Mouse (Mus musculus): ENCODE results near the gene Gsdma2. TPM values are rescaled to one million over a fixed set of nuclear protein-coding genes. Genes with fewer than 3 reads are reported as not detected.
"Not testable (repeated sequence)": the region's sequence is repeated elsewhere in the genome, so short reads cannot be mapped to it uniquely, and the experiment has no call there.

The Gsdma2 gene
- polyA plus RNA-seq, 1 experiment = 0.81 TPM

DNA sequence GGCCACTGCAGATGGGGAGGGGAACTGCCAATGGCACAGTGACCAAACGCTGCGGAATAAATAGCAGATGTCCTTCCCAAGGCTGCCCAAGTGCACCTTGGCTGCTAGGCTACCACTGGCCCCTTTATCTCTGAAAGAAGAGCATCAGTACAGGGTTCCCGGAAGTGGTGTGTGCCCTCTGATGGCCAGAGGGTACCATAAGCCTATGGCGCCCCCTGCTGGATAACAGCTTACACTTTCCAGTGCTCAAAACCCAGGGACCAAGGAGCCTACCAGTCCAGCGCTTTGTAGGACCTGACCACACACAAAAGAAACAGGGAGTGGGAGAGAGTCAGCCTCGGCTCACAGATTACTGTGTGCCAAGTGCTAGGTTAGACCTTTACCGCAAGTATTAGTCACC is 8.5 kb downstream of the Gsdma2 start:
- not testable (repeated sequence) for H3K27me3 ChIP-seq (ENCODE audit: control insufficient read depth, insufficient read depth, low read length); H3K36me3 ChIP-seq (ENCODE audit: control insufficient read depth, insufficient read depth, low read length); H3K27ac ChIP-seq (ENCODE audit: control insufficient read depth, insufficient read depth, low read length); H3K4me1 ChIP-seq (replicated peaks; ENCODE audit: control insufficient read depth, insufficient read depth, low read length); H3K4me3 ChIP-seq (ENCODE audit: control insufficient read depth, insufficient read depth, low read length)
- peak; percentile 51 for DNase-seq
- WGBS = 13% methylated on average over 7 of the region's 7 CpGs
- peak; percentile 61; the same call in 1 of the 2 replicates for TF ChIP-seq CTCF (IDR thresholded peaks at IDR 0.05; ENCODE audit: borderline replicate concordance, control insufficient read depth, extremely low read depth, insufficient read depth, low read length, poor library complexity)

DNA sequence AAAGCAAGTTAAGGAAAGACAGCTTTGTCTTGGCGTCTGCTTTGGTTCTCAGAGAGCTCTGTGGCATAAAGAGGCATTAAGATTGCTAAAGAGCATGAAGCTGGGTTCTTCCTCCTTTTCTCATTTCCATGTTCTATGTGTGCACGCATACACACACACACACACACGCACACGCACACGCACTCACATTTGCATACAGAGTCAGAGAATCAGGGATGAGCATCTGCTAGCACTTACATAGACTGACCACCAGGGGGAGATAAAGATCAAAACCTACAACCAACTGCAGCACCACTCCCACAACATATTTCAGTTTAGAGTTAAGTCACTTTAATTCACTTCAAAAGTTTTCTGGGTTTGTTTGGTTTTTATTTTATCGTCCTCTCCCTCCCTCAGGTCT is 14.0 kb downstream of the Gsdma2 start:
- peak; percentile 36 for DNase-seq
- TF ChIP-seq POLR2A (IDR thresholded peaks at IDR 0.05; ENCODE audit: control insufficient read depth, extremely low read depth, insufficient read depth, low read length, poor library complexity) (no peak), CTCF (IDR thresholded peaks at IDR 0.05; ENCODE audit: borderline replicate concordance, control insufficient read depth, extremely low read depth, insufficient read depth, low read length, poor library complexity) (no peak)
- H3K4me1 ChIP-seq (replicated peaks; ENCODE audit: control insufficient read depth, insufficient read depth, low read length) = no peaks in the 10 kb centered on the region
- no peaks in the 10 kb centered on the region for H3K36me3 ChIP-seq (ENCODE audit: control insufficient read depth, insufficient read depth, low read length)
- no peak overlapping the region for H3K4me3 ChIP-seq (ENCODE audit: control insufficient read depth, insufficient read depth, low read length)
- 4% methylated on average over 6 of the region's 6 CpGs for WGBS
- no peak overlapping the region for H3K27ac ChIP-seq (ENCODE audit: control insufficient read depth, insufficient read depth, low read length)
- H3K27me3 ChIP-seq (ENCODE audit: control insufficient read depth, insufficient read depth, low read length) = no peaks in the 10 kb centered on the region

DNA sequence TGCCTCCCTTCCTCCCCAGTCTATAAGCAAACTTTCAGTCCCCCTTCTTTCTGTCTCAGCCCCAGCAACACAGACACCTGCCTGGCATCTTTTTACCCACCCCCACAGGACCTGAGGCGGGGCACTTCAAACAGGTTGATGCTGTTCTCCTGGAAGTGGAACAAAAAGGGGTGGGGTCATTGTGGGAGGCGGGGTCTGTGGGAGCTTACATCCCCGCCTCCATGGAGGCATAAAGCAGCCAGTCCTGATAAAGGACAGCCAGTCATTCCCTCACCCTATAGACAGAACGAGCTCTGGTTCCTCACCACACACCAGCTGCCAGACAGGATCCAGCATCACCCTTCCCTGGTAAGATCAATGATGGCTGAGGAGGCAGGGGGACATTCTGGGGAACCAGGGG is 17.5 kb downstream of the Gsdma2 start, which contains the start of gene Gsdma:
Gene Gsdma, plus strand, starts transcription at position 261 of the 400 bp plus-strand sequence.
- no peaks in the 10 kb centered on the region for H3K27me3 ChIP-seq (ENCODE audit: control insufficient read depth, insufficient read depth, low read length)
- no peak for DNase-seq
- TF ChIP-seq CTCF (IDR thresholded peaks at IDR 0.05; ENCODE audit: borderline replicate concordance, control insufficient read depth, extremely low read depth, insufficient read depth, low read length, poor library complexity) (no peak), POLR2A (IDR thresholded peaks at IDR 0.05; ENCODE audit: control insufficient read depth, extremely low read depth, insufficient read depth, low read length, poor library complexity) (no peak)
- no peak within 1 kb of the TSS for H3K4me3 ChIP-seq (ENCODE audit: control insufficient read depth, insufficient read depth, low read length)
- H3K4me1 ChIP-seq (replicated peaks; ENCODE audit: control insufficient read depth, insufficient read depth, low read length) = no peaks in the 10 kb centered on the region
- H3K27ac ChIP-seq (ENCODE audit: control insufficient read depth, insufficient read depth, low read length) = no peak within 1 kb of the TSS
- WGBS = 78% methylated on average over 4 of the region's 4 CpGs
- no peaks in the 10 kb centered on the region for H3K36me3 ChIP-seq (ENCODE audit: control insufficient read depth, insufficient read depth, low read length)

DNA sequence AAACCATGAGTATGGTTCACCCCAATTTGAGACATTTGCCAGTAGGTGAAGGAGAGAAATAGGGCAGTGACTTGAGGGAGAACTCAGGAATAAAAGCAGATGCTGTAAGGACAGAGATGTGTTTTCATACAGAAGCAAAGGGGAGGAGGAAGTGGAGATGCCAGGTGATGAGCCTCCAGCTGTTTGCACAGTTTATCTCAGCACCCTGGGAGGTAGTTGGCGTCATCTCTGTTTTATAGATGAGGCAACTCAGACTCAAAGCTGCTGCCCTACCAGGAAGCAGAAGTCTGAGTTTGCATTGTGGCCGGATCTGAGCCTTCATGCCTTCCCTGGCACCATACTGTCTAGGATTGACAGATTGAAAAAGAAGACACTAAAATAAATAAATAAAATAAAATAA is 22.4 kb downstream of the Gsdma2 start:
- Histone ChIP-seq H3K4me3 (ENCODE audit: control insufficient read depth, insufficient read depth, low read length) (no peak overlapping the region), H3K27me3 (ENCODE audit: control insufficient read depth, insufficient read depth, low read length) (no peaks in the 10 kb centered on the region), H3K36me3 (ENCODE audit: control insufficient read depth, insufficient read depth, low read length) (no peaks in the 10 kb centered on the region), H3K4me1 (replicated peaks; ENCODE audit: control insufficient read depth, insufficient read depth, low read length) (no peaks in the 10 kb centered on the region), H3K27ac (ENCODE audit: control insufficient read depth, insufficient read depth, low read length) (no peak overlapping the region)
- no peak for TF ChIP-seq POLR2A (IDR thresholded peaks at IDR 0.05; ENCODE audit: control insufficient read depth, extremely low read depth, insufficient read depth, low read length, poor library complexity)
- no peak for TF ChIP-seq CTCF (IDR thresholded peaks at IDR 0.05; ENCODE audit: borderline replicate concordance, control insufficient read depth, extremely low read depth, insufficient read depth, low read length, poor library complexity)
- 17% methylated on average over 2 of the region's 2 CpGs for WGBS
- no peak for DNase-seq

DNA sequence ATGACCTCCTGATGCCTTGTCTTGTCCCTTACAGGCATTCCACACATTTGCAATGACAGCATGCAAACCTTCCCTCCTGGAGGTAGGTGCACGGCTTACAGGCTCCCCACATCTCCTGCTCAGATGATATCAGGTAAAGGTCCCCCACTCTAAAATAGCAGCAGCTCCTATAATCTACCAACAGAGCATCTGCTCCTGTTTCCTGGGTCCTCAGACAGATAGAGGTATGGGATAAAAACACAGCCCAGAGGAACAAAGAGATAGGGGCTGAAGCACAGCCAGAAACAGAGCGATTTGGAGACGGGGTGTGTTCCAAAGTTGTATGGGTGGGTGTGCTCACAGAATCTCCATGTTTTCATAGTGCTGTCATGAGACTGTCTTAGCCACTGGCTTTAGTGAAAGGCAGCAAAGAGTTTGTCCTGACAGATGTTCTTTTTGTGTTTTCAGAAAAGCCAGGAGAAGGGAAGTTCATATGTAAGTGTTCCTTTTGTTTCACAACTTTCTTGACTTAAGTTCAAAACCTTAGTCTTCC is 24.8 kb downstream of the Gsdma2 start:
- no peak overlapping the region for H3K27ac ChIP-seq (ENCODE audit: control insufficient read depth, insufficient read depth, low read length)
- no peaks in the 10 kb centered on the region for H3K36me3 ChIP-seq (ENCODE audit: control insufficient read depth, insufficient read depth, low read length)
- H3K4me1 ChIP-seq (replicated peaks; ENCODE audit: control insufficient read depth, insufficient read depth, low read length) = no peaks in the 10 kb centered on the region
- H3K27me3 ChIP-seq (ENCODE audit: control insufficient read depth, insufficient read depth, low read length) = no peaks in the 10 kb centered on the region
- H3K4me3 ChIP-seq (ENCODE audit: control insufficient read depth, insufficient read depth, low read length) = no peak overlapping the region
- TF ChIP-seq POLR2A (IDR thresholded peaks at IDR 0.05; ENCODE audit: control insufficient read depth, extremely low read depth, insufficient read depth, low read length, poor library complexity) = no peak
- no peak for TF ChIP-seq CTCF (IDR thresholded peaks at IDR 0.05; ENCODE audit: borderline replicate concordance, control insufficient read depth, extremely low read depth, insufficient read depth, low read length, poor library complexity)
- 79% methylated on average over 3 of the region's 3 CpGs for WGBS
- DNase-seq = no peak

DNA sequence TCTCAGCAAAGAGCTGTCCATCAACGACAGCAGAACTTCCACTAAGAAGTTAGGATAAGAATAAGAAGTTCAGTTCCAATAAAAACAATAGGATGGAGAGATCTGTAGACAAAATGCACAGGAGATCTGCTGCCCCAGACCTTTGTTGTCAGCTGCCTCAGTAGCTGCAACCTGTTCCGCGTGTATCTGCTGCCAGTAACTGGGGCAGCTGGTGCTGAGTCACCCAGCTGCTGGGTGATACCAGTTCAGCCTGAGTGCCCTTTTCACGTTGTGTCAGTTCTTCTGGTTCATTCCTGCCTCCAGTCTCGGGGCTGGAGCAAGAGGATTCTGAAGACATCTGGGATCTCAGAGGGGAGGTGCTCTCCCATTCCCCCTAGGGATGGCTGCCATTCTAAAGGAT is 25.3 kb downstream of the Gsdma2 start:
- no peaks in the 10 kb centered on the region for H3K4me1 ChIP-seq (replicated peaks; ENCODE audit: control insufficient read depth, insufficient read depth, low read length)
- no peak for DNase-seq
- TF ChIP-seq POLR2A (IDR thresholded peaks at IDR 0.05; ENCODE audit: control insufficient read depth, extremely low read depth, insufficient read depth, low read length, poor library complexity) = no peak
- no peak for TF ChIP-seq CTCF (IDR thresholded peaks at IDR 0.05; ENCODE audit: borderline replicate concordance, control insufficient read depth, extremely low read depth, insufficient read depth, low read length, poor library complexity)
- no peak overlapping the region for H3K27ac ChIP-seq (ENCODE audit: control insufficient read depth, insufficient read depth, low read length)
- H3K4me3 ChIP-seq (ENCODE audit: control insufficient read depth, insufficient read depth, low read length) = no peak overlapping the region
- no peaks in the 10 kb centered on the region for H3K36me3 ChIP-seq (ENCODE audit: control insufficient read depth, insufficient read depth, low read length)
- no peaks in the 10 kb centered on the region for H3K27me3 ChIP-seq (ENCODE audit: control insufficient read depth, insufficient read depth, low read length)
- 21% methylated on average over 5 of the region's 5 CpGs for WGBS

DNA sequence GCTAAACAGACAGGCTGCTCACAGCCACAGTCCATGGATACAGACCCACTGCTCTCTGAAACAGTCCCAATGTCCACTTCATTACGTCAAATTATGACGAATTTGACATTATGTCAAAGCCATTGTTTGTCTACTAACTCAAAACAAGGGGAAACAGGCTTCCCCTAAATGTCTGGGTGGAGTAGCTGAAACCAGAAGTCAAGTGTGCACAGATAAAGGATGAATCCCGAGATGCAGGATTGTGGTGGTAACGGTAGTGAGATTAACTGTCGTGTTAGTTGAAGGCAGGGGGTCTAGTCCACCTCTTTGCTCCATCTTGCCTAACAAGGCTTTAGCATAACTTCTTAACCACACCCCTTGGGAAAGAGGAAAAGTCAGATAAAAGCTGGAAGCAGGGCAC is 25.9 kb downstream of the Gsdma2 start:
- no peak for TF ChIP-seq CTCF (IDR thresholded peaks at IDR 0.05; ENCODE audit: borderline replicate concordance, control insufficient read depth, extremely low read depth, insufficient read depth, low read length, poor library complexity)
- TF ChIP-seq POLR2A (IDR thresholded peaks at IDR 0.05; ENCODE audit: control insufficient read depth, extremely low read depth, insufficient read depth, low read length, poor library complexity) = no peak
- H3K27me3 ChIP-seq (ENCODE audit: control insufficient read depth, insufficient read depth, low read length) = no peaks in the 10 kb centered on the region
- no peaks in the 10 kb centered on the region for H3K36me3 ChIP-seq (ENCODE audit: control insufficient read depth, insufficient read depth, low read length)
- 64% methylated on average over 5 of the region's 5 CpGs for whole genome bisulfite sequencing
- H3K4me3 ChIP-seq (ENCODE audit: control insufficient read depth, insufficient read depth, low read length) = no peak overlapping the region
- no peaks in the 10 kb centered on the region for H3K4me1 ChIP-seq (replicated peaks; ENCODE audit: control insufficient read depth, insufficient read depth, low read length)
- no peak for DNase-seq
- H3K27ac ChIP-seq (ENCODE audit: control insufficient read depth, insufficient read depth, low read length) = no peak overlapping the region

DNA sequence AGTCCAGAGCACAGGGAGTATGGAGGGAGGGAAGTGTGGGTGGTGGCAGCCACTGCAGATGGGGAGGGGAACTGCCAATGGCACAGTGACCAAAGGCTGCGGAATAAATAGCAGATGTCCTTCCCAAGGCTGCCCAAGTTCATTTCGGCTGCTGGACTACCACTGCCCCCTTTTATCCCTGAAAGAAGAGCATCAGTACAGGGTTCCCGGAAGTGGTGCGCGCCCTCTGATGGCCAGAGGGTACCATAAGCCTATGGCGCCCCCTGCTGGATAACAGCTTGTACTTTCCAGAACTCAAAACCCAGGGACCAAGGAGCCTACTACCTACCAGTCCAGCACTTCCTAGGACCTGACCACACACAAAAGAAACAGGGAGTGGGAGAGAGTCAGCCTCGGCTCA is 26.6 kb downstream of the Gsdma2 start:
- peak; percentile 70 for DNase-seq
- H3K27me3 ChIP-seq (ENCODE audit: control insufficient read depth, insufficient read depth, low read length); H3K4me3 ChIP-seq (ENCODE audit: control insufficient read depth, insufficient read depth, low read length); H3K27ac ChIP-seq (ENCODE audit: control insufficient read depth, insufficient read depth, low read length); H3K4me1 ChIP-seq (replicated peaks; ENCODE audit: control insufficient read depth, insufficient read depth, low read length); H3K36me3 ChIP-seq (ENCODE audit: control insufficient read depth, insufficient read depth, low read length): not testable (repeated sequence)
- WGBS = 4% methylated on average over 7 of the region's 7 CpGs

Data from thymus, adult 2 months (tissue).